Mouse (Mus musculus) neutrophil, adult 83 days (primary cell): ENCODE results near the gene 1810010D01Rik. TPM values are rescaled to one million over a fixed set of nuclear protein-coding genes. Genes with fewer than 3 reads are reported as not detected.

Source experiments
- total RNA-seq, 2 experiments: library from RNA; stranded (reverse); gene quantifications; one replicate each; pipeline ENCODE4 v1.2.4; 2023

The 1810010D01Rik gene
- total RNA-seq: 1 to 10 TPM; 4.2 to 4.4 TPM

DNA sequence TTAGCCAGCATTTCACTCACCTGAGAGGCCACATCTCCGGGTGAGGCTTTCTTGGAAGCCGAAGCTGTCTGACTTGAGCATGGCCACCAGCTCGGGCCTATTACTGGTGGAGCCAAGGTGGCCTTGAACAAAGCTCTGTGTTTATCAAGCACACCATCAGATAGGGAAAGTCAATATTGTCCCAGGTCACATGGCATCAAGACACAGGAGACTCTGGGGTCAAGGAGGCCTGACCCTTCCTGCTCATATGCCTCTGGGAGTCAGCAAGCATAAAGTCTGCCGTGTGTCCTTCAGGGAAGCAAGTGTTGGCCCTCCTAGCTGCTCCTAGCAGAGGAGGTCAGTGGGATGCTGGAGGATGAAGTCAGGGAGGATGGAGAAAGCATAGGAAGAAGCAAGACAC, at the start of gene 1810010D01Rik:
Gene 1810010D01Rik, minus strand, starts transcription at position 114 of the 400 bp plus-strand sequence.

Other genes starting within 250 kb of the 1810010D01Rik start
- 10 to 100 TPM; 46.6 to 56.3 TPM for gene Tpcn2, start 75.9 kb upstream of the 1810010D01Rik start, total RNA-seq
- gene Mrgprf, start 92.7 kb upstream of the 1810010D01Rik start, total RNA-seq: not detected
- gene Mrgprd, start 106.7 kb upstream of the 1810010D01Rik start, total RNA-seq: not detected